Mouse (Mus musculus): ENCODE measurements around the gene Zswim7. TPM values are rescaled to one million over a fixed set of nuclear protein-coding genes. Genes with fewer than 3 reads are reported as not detected.

The Zswim7 gene
- polyA plus RNA-seq, 1 experiment from 2014 or later = 12.7 TPM

DNA sequence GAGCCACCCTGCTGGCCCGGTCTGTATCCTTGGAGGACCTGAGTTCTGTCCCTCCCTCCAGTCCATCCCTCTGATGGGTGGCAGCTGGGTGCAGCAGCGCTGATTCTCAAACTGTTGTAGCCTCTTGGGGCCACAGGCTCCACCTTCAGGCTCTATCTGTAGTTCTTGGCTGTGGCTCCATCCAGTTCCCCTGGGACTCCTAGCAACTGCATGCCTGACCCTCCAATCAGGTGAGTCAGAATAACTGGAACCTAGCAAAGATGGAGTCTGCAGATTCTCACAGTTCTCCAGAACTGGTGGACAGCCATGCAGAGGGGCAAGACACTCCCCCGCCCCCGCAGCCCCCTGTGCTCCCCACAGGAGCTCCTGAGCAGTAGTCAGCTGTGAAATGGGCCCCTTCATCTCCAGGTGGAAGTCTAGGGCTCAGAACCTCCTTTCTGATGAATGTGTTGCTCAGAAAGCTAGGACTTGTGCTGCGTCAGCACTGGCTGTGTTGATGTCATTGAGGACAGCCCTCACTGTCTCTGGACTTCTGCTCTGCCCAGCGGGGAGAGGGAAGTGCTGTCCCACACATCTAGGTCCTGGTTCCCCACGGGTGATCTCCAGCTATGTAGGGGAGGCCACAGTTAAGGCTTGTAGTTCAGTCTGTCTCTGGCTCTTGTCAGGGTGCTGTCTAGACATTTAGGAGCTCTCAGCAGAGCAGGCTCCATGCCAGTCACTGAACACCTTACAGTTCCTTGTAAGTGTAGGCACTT is 60.2 kb downstream of the Zswim7 start:
- WGBS = 82% methylated on average over 7 of the region's 7 CpGs

GRCm38 (mm10) chr11:62217751-62218150 is 63.4 kb downstream of the Zswim7 start:
- ATAC-seq = no peak
- Histone ChIP-seq H3K27me3 (ENCODE audit: control insufficient read depth, insufficient read depth, low read depth, low read length) (no peaks in the 10 kb centered on the region), H3K27ac (ENCODE audit: low read length) (no peak overlapping the region), H3K4me3 (ENCODE audit: low read depth, low read length) (no peak overlapping the region), H3K9ac (ENCODE audit: low read depth, low read length) (no peak overlapping the region), H3K36me3 (ENCODE audit: control insufficient read depth, insufficient read depth, low read length) (no peaks in the 10 kb centered on the region), H3K4me2 (ENCODE audit: low read length) (no peak overlapping the region), H3K9me3 (replicated peaks; ENCODE audit: control insufficient read depth, low read length, poor library complexity, severe bottlenecking) (no peaks in the 10 kb centered on the region), H3K4me1 (ENCODE audit: control insufficient read depth, insufficient read depth, low read length) (no peaks in the 10 kb centered on the region)
- WGBS = 67% methylated on average over 6 of the region's 6 CpGs

More for the DNA sequence above, 60.2 kb downstream of the Zswim7 start:
- Histone ChIP-seq H3K9me3 (replicated peaks; ENCODE audit: control insufficient read depth, low read length, poor library complexity, severe bottlenecking) (no peaks in the 10 kb centered on the region), H3K36me3 (ENCODE audit: control insufficient read depth, insufficient read depth, low read length) (no peaks in the 10 kb centered on the region), H3K4me1 (ENCODE audit: control insufficient read depth, insufficient read depth, low read length) (no peaks in the 10 kb centered on the region), H3K27ac (ENCODE audit: low read length) (no peak overlapping the region), H3K27me3 (ENCODE audit: control insufficient read depth, insufficient read depth, low read depth, low read length) (no peaks in the 10 kb centered on the region), H3K4me2 (ENCODE audit: low read length) (no peak overlapping the region), H3K4me3 (ENCODE audit: low read depth, low read length) (no peak overlapping the region), H3K9ac (ENCODE audit: low read depth, low read length) (no peak overlapping the region)
- no peak for ATAC-seq

Other genes with a start within 250 kb of the Zswim7 start
- gene Adora2b, start 32.4 kb downstream of the Zswim7 start, polyA plus RNA-seq (2015; fragmentation: Nextera tagmentation; extraction: Ambion mirVana) = 3.4 and 6.0 TPM in 2 replicates
- gene Ttc19, start 98 bp upstream of the Zswim7 start, polyA plus RNA-seq (2015; fragmentation: Nextera tagmentation; extraction: Ambion mirVana) = 43.9 and 49.4 TPM in 2 replicates
- 8.6 and 9.3 TPM in 2 replicates for gene Pigl, start 177.1 kb upstream of the Zswim7 start, polyA plus RNA-seq (2015; fragmentation: Nextera tagmentation; extraction: Ambion mirVana)
- gene Ncor1, start 177.2 kb upstream of the Zswim7 start, polyA plus RNA-seq (2015; fragmentation: Nextera tagmentation; extraction: Ambion mirVana) = 156 and 171 TPM in 2 replicates